Mouse (Mus musculus) lung, adult 2 months (tissue): ENCODE results near the gene Ckap4.

Experiments used
- CTCF ChIP-seq: fragments of 200-500 bp; IDR thresholded peaks from 2 replicates; pipeline ENCODE4 v1.5.1; 2011; ENCODE audit warnings: mild to moderate bottlenecking, low read length, control low read depth; ENCODE audit not compliant: insufficient read depth
- POLR2A ChIP-seq: fragments of 200-500 bp; IDR thresholded peaks from 2 replicates; pipeline ENCODE4 v1.6.1; 2011; ENCODE audit warnings: low read depth, mild to moderate bottlenecking, control low read depth, low read length, borderline replicate concordance; ENCODE audit errors: extremely low read depth

DNA sequence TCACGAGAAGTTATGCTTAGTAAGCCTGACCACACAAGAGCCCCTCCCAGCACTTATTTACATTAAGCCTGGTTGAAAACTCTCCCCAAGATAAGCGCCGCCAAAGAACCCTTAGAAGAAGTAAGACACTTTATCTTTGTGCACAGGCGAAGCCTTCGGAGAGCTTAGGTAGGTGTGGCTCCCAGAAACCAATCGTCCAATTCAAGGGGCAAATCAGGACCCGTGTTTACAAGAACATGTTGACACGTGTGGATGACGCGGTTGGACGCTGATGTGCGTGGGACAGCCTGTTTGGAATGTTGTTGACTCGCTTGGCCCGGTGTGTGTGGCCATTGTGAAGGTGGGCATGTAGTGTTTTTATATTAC lies 42.1 kb upstream of the Ckap4 start:
- TF ChIP-seq POLR2A (peak; percentile 70; the same call in 1 of the 2 replicates), CTCF (no peak)
